Mouse (Mus musculus): ENCODE results near the gene Eml3. TPM values are rescaled to one million over a fixed set of nuclear protein-coding genes. Genes with fewer than 3 reads are reported as not detected.

The Eml3 gene
- polyA plus RNA-seq, 1 experiment from 2014 or later, result 18.2 TPM

- no peaks in the 10 kb centered on the region for H3K27me3 ChIP-seq (replicated peaks; ENCODE audit: control insufficient read depth, insufficient read depth, low read length)
- no peaks in the 10 kb centered on the region for H3K9me3 ChIP-seq (ENCODE audit: control insufficient read depth, low read length)
- H3K4me3 ChIP-seq (ENCODE audit: low read depth, low read length), result no peak overlapping the region
- H3K36me3 ChIP-seq (ENCODE audit: control insufficient read depth, insufficient read depth, low read length), result peaks cover 97% of the 10 kb centered on the region
- no peak overlapping the region for H3K9ac ChIP-seq (ENCODE audit: low read depth, low read length)
- 94% methylated on average over 6 of the region's 6 CpGs for WGBS
- ATAC-seq (ENCODE audit: low read depth) (no peak), DNase-seq (ENCODE audit: low spot score) (no peak)
- H3K4me2 ChIP-seq (ENCODE audit: low read depth, low read length), result no peak overlapping the region
- H3K4me1 ChIP-seq (ENCODE audit: control insufficient read depth, insufficient read depth, low read length), result no peaks in the 10 kb centered on the region
- no peak overlapping the region for H3K27ac ChIP-seq (replicated peaks; ENCODE audit: low read depth, low read length)
These were observed 20.8 kb upstream of the Eml3 start for GRCm38 (mm10) chr19:8908531-8908930.

GRCm38 (mm10) chr19:8911810-8912209, 17.5 kb upstream of the Eml3 start:
- ATAC-seq (ENCODE audit: low read depth) (no peak), DNase-seq (ENCODE audit: low spot score) (no peak)
- H3K36me3 ChIP-seq (ENCODE audit: control insufficient read depth, insufficient read depth, low read length), result peaks cover 100% of the 10 kb centered on the region
- H3K27me3 ChIP-seq (replicated peaks; ENCODE audit: control insufficient read depth, insufficient read depth, low read length), result no peaks in the 10 kb centered on the region
- 91% methylated on average over 5 of the region's 5 CpGs for WGBS
- no peak overlapping the region for H3K9ac ChIP-seq (ENCODE audit: low read depth, low read length)
- H3K4me2 ChIP-seq (ENCODE audit: low read depth, low read length), result no peak overlapping the region
- no peaks in the 10 kb centered on the region for H3K9me3 ChIP-seq (ENCODE audit: control insufficient read depth, low read length)
- no peak overlapping the region for H3K4me3 ChIP-seq (ENCODE audit: low read depth, low read length)
- H3K4me1 ChIP-seq (ENCODE audit: control insufficient read depth, insufficient read depth, low read length), result no peaks in the 10 kb centered on the region
- H3K27ac ChIP-seq (replicated peaks; ENCODE audit: low read depth, low read length), result no peak overlapping the region

GRCm38 (mm10) chr19:8914212-8914611, 15.1 kb upstream of the Eml3 start:
- Histone ChIP-seq H3K9ac (ENCODE audit: low read depth, low read length) (no peak overlapping the region), H3K27me3 (replicated peaks; ENCODE audit: control insufficient read depth, insufficient read depth, low read length) (no peaks in the 10 kb centered on the region), H3K36me3 (ENCODE audit: control insufficient read depth, insufficient read depth, low read length) (peaks cover 85% of the 10 kb centered on the region), H3K4me2 (ENCODE audit: low read depth, low read length) (no peak overlapping the region), H3K27ac (replicated peaks; ENCODE audit: low read depth, low read length) (no peak overlapping the region), H3K9me3 (ENCODE audit: control insufficient read depth, low read length) (no peaks in the 10 kb centered on the region), H3K4me3 (ENCODE audit: low read depth, low read length) (no peak overlapping the region), H3K4me1 (ENCODE audit: control insufficient read depth, insufficient read depth, low read length) (no peaks in the 10 kb centered on the region)
- DNase-seq (ENCODE audit: low spot score) (no peak), ATAC-seq (ENCODE audit: low read depth) (no peak)
- 97% methylated on average over 3 of the region's 3 CpGs for WGBS

GRCm38 (mm10) chr19:8919000-8919399, 10.4 kb upstream of the Eml3 start:
- WGBS, result 92% methylated on average over 3 of the region's 3 CpGs
- Histone ChIP-seq H3K4me2 (ENCODE audit: low read depth, low read length) (no peak overlapping the region), H3K9me3 (ENCODE audit: control insufficient read depth, low read length) (no peaks in the 10 kb centered on the region), H3K36me3 (ENCODE audit: control insufficient read depth, insufficient read depth, low read length) (peaks cover 48% of the 10 kb centered on the region), H3K27ac (replicated peaks; ENCODE audit: low read depth, low read length) (no peak overlapping the region), H3K4me1 (ENCODE audit: control insufficient read depth, insufficient read depth, low read length) (0 out of 2 replicates have a peak, but pooled peaks cover 6% of the 10 kb centered on the region), H3K4me3 (ENCODE audit: low read depth, low read length) (no peak overlapping the region), H3K27me3 (replicated peaks; ENCODE audit: control insufficient read depth, insufficient read depth, low read length) (no peaks in the 10 kb centered on the region), H3K9ac (ENCODE audit: low read depth, low read length) (no peak overlapping the region)
- ATAC-seq (ENCODE audit: low read depth) (no peak), DNase-seq (ENCODE audit: low spot score) (no peak)

- H3K4me3 ChIP-seq (ENCODE audit: low read depth, low read length), result peak overlapping the region; percentile 84
- no peaks in the 10 kb centered on the region for H3K9me3 ChIP-seq (ENCODE audit: control insufficient read depth, low read length)
- WGBS, result 72% methylated on average over 6 of the region's 6 CpGs
- no peaks in the 10 kb centered on the region for H3K27me3 ChIP-seq (replicated peaks; ENCODE audit: control insufficient read depth, insufficient read depth, low read length)
- DNase-seq (ENCODE audit: low spot score) (no peak), ATAC-seq (ENCODE audit: low read depth) (no peak)
- peak overlapping the region; percentile 81; the same call in 1 of the 2 replicates for H3K9ac ChIP-seq (ENCODE audit: low read depth, low read length)
- 0 out of 2 replicates have a peak, but pooled peaks cover 6% of the 10 kb centered on the region for H3K4me1 ChIP-seq (ENCODE audit: control insufficient read depth, insufficient read depth, low read length)
- peaks cover 42% of the 10 kb centered on the region for H3K36me3 ChIP-seq (ENCODE audit: control insufficient read depth, insufficient read depth, low read length)
- peak overlapping the region; percentile 85 for H3K27ac ChIP-seq (replicated peaks; ENCODE audit: low read depth, low read length)
- peak overlapping the region; percentile 79 for H3K4me2 ChIP-seq (ENCODE audit: low read depth, low read length)
These were observed 9.7 kb upstream of the Eml3 start for GRCm38 (mm10) chr19:8919684-8920072.

- WGBS, result 5% methylated on average over 14 of the region's 50 CpGs
- Histone ChIP-seq H3K4me1 (ENCODE audit: control insufficient read depth, insufficient read depth, low read length) (0 out of 2 replicates have a peak, but pooled peaks cover 6% of the 10 kb centered on the region), H3K9ac (ENCODE audit: low read depth, low read length) (peak within 1 kb of the TSS; percentile 81), H3K9me3 (ENCODE audit: control insufficient read depth, low read length) (no peaks in the 10 kb centered on the region), H3K4me3 (ENCODE audit: low read depth, low read length) (peak within 1 kb of the TSS; percentile 84), H3K4me2 (ENCODE audit: low read depth, low read length) (peak within 1 kb of the TSS; percentile 79), H3K36me3 (ENCODE audit: control insufficient read depth, insufficient read depth, low read length) (peaks cover 37% of the 10 kb centered on the region), H3K27me3 (replicated peaks; ENCODE audit: control insufficient read depth, insufficient read depth, low read length) (no peaks in the 10 kb centered on the region), H3K27ac (replicated peaks; ENCODE audit: low read depth, low read length) (peak within 1 kb of the TSS; percentile 85)
- DNase-seq (ENCODE audit: low spot score) (peak; percentile 96), ATAC-seq (ENCODE audit: low read depth) (peak; percentile 95)
These were observed 9.1 kb upstream of the Eml3 start, which contains the start of gene B3gat3 for GRCm38 (mm10) chr19:8920073-8920736. Gene B3gat3 (plus strand): TSS chr19:8920374.

GRCm38 (mm10) chr19:8920836-8921291, 8.5 kb upstream of the Eml3 start:
- Histone ChIP-seq H3K36me3 (ENCODE audit: control insufficient read depth, insufficient read depth, low read length) (peaks cover 37% of the 10 kb centered on the region), H3K27me3 (replicated peaks; ENCODE audit: control insufficient read depth, insufficient read depth, low read length) (no peaks in the 10 kb centered on the region), H3K4me3 (ENCODE audit: low read depth, low read length) (peak overlapping the region; percentile 84), H3K9me3 (ENCODE audit: control insufficient read depth, low read length) (no peaks in the 10 kb centered on the region), H3K4me1 (ENCODE audit: control insufficient read depth, insufficient read depth, low read length) (0 out of 2 replicates have a peak, but pooled peaks cover 6% of the 10 kb centered on the region), H3K4me2 (ENCODE audit: low read depth, low read length) (peak overlapping the region; percentile 79), H3K9ac (ENCODE audit: low read depth, low read length) (peak overlapping the region; percentile 81), H3K27ac (replicated peaks; ENCODE audit: low read depth, low read length) (peak overlapping the region; percentile 85)
- WGBS, result 1% methylated on average over 6 of the region's 6 CpGs
- no peak for ATAC-seq (ENCODE audit: low read depth)
- peak; percentile 80 for DNase-seq (ENCODE audit: low spot score)

- H3K4me2 ChIP-seq (ENCODE audit: low read depth, low read length), result peak overlapping the region; percentile 79
- DNase-seq (ENCODE audit: low spot score) (no peak), ATAC-seq (ENCODE audit: low read depth) (no peak)
- peak overlapping the region; percentile 81 for H3K9ac ChIP-seq (ENCODE audit: low read depth, low read length)
- no peak overlapping the region for H3K27ac ChIP-seq (replicated peaks; ENCODE audit: low read depth, low read length)
- peak overlapping the region; percentile 84 for H3K4me3 ChIP-seq (ENCODE audit: low read depth, low read length)
- H3K4me1 ChIP-seq (ENCODE audit: control insufficient read depth, insufficient read depth, low read length), result 0 out of 2 replicates have a peak, but pooled peaks cover 6% of the 10 kb centered on the region
- H3K36me3 ChIP-seq (ENCODE audit: control insufficient read depth, insufficient read depth, low read length), result peaks cover 37% of the 10 kb centered on the region
- 56% methylated on average over 9 of the region's 9 CpGs for WGBS
- H3K27me3 ChIP-seq (replicated peaks; ENCODE audit: control insufficient read depth, insufficient read depth, low read length), result no peaks in the 10 kb centered on the region
- H3K9me3 ChIP-seq (ENCODE audit: control insufficient read depth, low read length), result no peaks in the 10 kb centered on the region
These were observed 7.6 kb upstream of the Eml3 start for GRCm38 (mm10) chr19:8921741-8922140.

- Histone ChIP-seq H3K9ac (ENCODE audit: low read depth, low read length) (no peak overlapping the region), H3K4me2 (ENCODE audit: low read depth, low read length) (no peak overlapping the region), H3K4me3 (ENCODE audit: low read depth, low read length) (no peak overlapping the region), H3K27ac (replicated peaks; ENCODE audit: low read depth, low read length) (no peak overlapping the region), H3K27me3 (replicated peaks; ENCODE audit: control insufficient read depth, insufficient read depth, low read length) (no peaks in the 10 kb centered on the region), H3K36me3 (ENCODE audit: control insufficient read depth, insufficient read depth, low read length) (peaks cover 50% of the 10 kb centered on the region), H3K4me1 (ENCODE audit: control insufficient read depth, insufficient read depth, low read length) (0 out of 2 replicates have a peak, but pooled peaks cover under 1% of the 10 kb centered on the region), H3K9me3 (ENCODE audit: control insufficient read depth, low read length) (no peaks in the 10 kb centered on the region)
- ATAC-seq (ENCODE audit: low read depth) (no peak), DNase-seq (ENCODE audit: low spot score) (no peak)
- 86% methylated on average over 2 of the region's 2 CpGs for WGBS
These were observed 2.6 kb upstream of the Eml3 start for GRCm38 (mm10) chr19:8926766-8927165.

Measured in embryonic facial prominence, embryonic 14.5 days (tissue).